Mouse (Mus musculus) macrophage (primary cell): Measurements from ENCODE around the gene Cnnm2. TPM values are rescaled to one million over a fixed set of nuclear protein-coding genes. Genes with fewer than 3 reads are reported as not detected.

Experiments used
- H3K27ac ChIP-seq: fragments of 350-480 bp; formaldehyde crosslinking; 2 replicates; pipeline ENCODE4 v1.9.0; 2021
- H3K36me3 ChIP-seq: fragments of 350-480 bp; formaldehyde crosslinking; 2 replicates; pipeline ENCODE4 v1.9.0; 2021; ENCODE audit errors: inconsistent target
- H3K4me3 ChIP-seq: fragments of 350-480 bp; formaldehyde crosslinking; 2 replicates; pipeline ENCODE4 v1.9.0; 2021; ENCODE audit errors: inconsistent target
- H3K79me2 ChIP-seq: fragments of 350-480 bp; formaldehyde crosslinking; 2 replicates; pipeline ENCODE4 v1.9.0; 2021; ENCODE audit errors: inconsistent target
- WGBS: methylation state at CpG from one replicate; pipeline ENCODE4 v1.1.7; 2026; ENCODE audit warnings: inconsistent platforms; ENCODE audit not compliant: missing documents; 5-methylcytosine and 5-hydroxymethylcytosine counted together
- polyA plus RNA-seq: library from polyadenylated mRNA; stranded (reverse); fragments of 250-400 nt; gene quantifications from 3 replicates; pipeline ENCODE4 v1.2.4, GENCODE M21; 2018; ENCODE audit warnings: inconsistent platforms

Gene Cnnm2
- polyA plus RNA-seq, 1 experiment from 2014 or later, result 11.9 TPM

DNA sequence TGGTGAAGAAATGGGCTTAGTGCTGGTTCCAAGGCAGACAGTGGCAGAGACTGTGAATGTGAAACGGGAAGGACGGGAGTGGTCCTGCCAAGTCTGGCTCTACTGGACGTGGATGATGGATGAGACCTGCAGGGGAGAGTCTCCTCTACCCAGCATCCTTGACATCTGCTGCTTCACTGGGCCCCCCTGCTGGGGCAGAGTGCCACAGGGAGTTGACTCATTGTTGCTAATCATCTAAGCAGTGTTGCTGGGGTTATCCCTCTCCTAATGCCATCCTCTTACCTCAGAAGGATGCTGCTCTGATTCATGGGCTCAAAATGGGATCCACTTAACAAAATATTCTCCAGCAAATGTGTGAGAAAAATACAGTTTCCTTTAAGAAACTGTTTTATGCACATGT is 67.6 kb downstream of the Cnnm2 start:
- H3K79me2 ChIP-seq, result no peaks in the 10 kb centered on the region
- WGBS, result 86% methylated on average over 3 of the region's 3 CpGs
- H3K36me3 ChIP-seq, result no peaks in the 10 kb centered on the region
- H3K27ac ChIP-seq, result no peak overlapping the region
- H3K4me3 ChIP-seq, result no peak overlapping the region

DNA sequence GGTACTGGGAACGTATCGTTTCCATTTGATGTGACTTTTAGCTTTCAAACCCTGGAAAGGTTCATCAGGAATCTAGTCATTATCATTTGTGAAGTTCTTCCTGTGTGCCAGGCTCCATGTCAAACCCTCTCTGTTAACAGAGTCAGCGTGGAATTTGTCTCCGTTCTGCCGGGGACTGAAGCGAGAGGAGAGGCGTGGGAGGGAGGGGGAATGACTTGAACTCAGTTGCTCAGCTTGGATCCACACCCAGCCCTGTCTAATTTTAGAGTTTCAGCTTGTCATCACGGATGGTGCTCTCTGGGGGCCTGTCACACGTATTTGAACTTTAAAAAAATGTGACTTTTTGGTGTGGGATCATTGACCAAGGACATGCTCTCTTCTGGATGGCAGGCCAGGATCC is 70.0 kb downstream of the Cnnm2 start:
- Histone ChIP-seq H3K27ac (no peak overlapping the region), H3K4me3 (no peak overlapping the region), H3K36me3 (no peaks in the 10 kb centered on the region), H3K79me2 (no peaks in the 10 kb centered on the region)
- WGBS, result 96% methylated on average over 9 of the region's 9 CpGs

GRCm38 (mm10) chr19:46834301-46834700 is 72.9 kb downstream of the Cnnm2 start:
- Histone ChIP-seq H3K79me2 (no peaks in the 10 kb centered on the region), H3K36me3 (no peaks in the 10 kb centered on the region), H3K4me3 (no peak overlapping the region), H3K27ac (no peak overlapping the region)
- 86% methylated on average over 5 of the region's 5 CpGs for WGBS

DNA sequence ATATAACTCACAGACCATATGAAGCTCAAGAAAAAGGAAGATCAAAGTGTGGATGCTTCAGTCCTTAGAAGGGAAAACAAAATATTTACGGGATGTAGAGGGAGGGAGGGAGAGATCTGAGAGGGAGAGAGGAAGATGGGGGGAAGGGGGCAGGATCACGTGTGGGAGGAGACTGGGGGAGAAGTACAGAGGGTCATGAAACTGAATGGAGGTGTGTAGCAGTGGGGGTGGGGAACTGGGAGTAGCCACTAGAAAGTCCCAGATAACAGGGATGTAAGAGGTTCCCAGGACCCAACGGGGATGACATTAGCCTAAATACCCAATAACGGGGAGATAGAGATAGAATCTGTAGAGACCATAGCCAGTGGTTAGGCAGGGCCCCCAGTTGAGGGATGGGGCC is 73.9 kb downstream of the Cnnm2 start:
- Histone ChIP-seq H3K79me2 (no peaks in the 10 kb centered on the region), H3K4me3 (no peak overlapping the region), H3K36me3 (no peaks in the 10 kb centered on the region), H3K27ac (no peak overlapping the region)
- 89% methylated on average over 4 of the region's 4 CpGs for WGBS

- WGBS, result 97% methylated on average over 3 of the region's 3 CpGs
Measured at GRCm38 (mm10) chr19:46836085-46836484, 74.7 kb downstream of the Cnnm2 start.

DNA sequence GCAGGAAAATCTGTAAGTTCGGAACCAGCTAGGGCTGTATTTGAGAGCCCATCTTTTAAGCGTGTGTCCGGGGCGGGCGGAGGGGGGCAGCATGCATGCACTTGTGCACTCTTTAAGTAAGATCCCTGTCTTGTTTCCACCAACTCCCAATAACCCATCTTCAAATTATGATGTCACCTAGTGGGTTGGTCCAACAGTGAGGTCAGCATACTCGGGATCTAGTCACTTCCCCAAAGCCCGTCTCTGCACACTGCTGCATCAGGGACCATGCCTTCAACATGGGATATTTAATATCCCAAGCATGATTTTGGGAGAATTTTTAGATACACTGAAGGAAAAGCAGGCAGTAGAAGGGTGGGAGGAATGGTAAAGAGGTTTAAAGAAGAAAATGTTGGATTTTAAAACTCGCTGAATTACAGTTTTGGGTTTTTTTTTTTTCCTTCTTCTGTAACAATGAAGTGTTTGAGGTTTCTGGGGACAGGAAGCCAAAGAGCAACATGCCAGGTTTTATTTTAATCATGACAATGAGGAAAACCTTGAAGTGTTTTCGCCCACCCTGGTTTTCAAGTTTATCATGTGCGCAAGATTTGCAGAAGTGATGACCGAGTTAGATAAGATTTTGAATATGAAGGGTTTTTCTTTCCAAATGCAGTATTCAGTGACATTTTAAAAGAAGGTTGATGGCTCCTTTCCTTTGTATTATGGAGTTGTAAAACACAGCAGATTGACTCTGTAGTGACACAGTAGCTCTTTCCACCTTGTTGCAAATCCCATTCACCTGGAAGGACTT is 76.1 kb downstream of the Cnnm2 start:
- peak overlapping the region; percentile 40 for H3K27ac ChIP-seq
- 39% methylated on average over 10 of the region's 11 CpGs for WGBS

More at GRCm38 (mm10) chr19:46836085-46836484, 74.7 kb downstream of the Cnnm2 start:
- Histone ChIP-seq H3K36me3 (no peaks in the 10 kb centered on the region), H3K4me3 (no peak overlapping the region), H3K27ac (no peak overlapping the region), H3K79me2 (no peaks in the 10 kb centered on the region)

DNA sequence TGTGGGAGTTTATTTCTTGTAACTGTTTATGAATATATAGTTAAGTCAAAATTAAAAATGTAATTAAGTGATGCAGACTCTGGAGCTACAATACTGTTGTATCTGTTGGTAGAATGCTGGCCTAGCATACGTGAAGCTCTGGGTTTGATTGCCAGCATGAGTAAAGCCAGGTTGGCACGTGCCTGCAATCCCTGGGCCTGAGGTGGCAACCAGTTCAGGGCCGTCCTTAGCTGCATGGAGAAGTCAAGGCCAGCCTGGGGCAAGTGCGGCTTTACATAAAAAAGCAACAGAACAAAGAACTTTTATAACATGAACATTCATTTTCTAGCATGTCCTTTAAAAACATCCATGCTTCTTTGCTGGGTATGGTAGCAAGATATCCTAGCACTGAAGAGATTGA is 79.6 kb downstream of the Cnnm2 start:
- Histone ChIP-seq H3K27ac (no peak overlapping the region), H3K36me3 (no peaks in the 10 kb centered on the region), H3K79me2 (no peaks in the 10 kb centered on the region), H3K4me3 (no peak overlapping the region)
- WGBS, result 100% methylated on average over 4 of the region's 4 CpGs

More for the DNA sequence above, 76.1 kb downstream of the Cnnm2 start:
- no peaks in the 10 kb centered on the region for H3K79me2 ChIP-seq
- no peaks in the 10 kb centered on the region for H3K36me3 ChIP-seq
- peak overlapping the region; percentile 4; the same call in 1 of the 2 replicates for H3K4me3 ChIP-seq

GRCm38 (mm10) chr19:46843030-46843429 is 81.6 kb downstream of the Cnnm2 start:
- H3K36me3 ChIP-seq, result no peaks in the 10 kb centered on the region
- H3K4me3 ChIP-seq, result no peak overlapping the region
- H3K27ac ChIP-seq, result no peak overlapping the region
- WGBS, result no CpG with 5 or more reads among the region's 2 CpGs
- H3K79me2 ChIP-seq, result no peaks in the 10 kb centered on the region

- no peak overlapping the region for H3K4me3 ChIP-seq
- H3K27ac ChIP-seq, result no peak overlapping the region
- 98% methylated on average over 7 of the region's 7 CpGs for WGBS
- H3K79me2 ChIP-seq, result no peaks in the 10 kb centered on the region
- H3K36me3 ChIP-seq, result no peaks in the 10 kb centered on the region
Measured at GRCm38 (mm10) chr19:46846056-46846455, 84.7 kb downstream of the Cnnm2 start.

- H3K36me3 ChIP-seq, result no peaks in the 10 kb centered on the region
- H3K4me3 ChIP-seq, result no peak overlapping the region
- 94% methylated on average over 5 of the region's 5 CpGs for WGBS
- no peak overlapping the region for H3K27ac ChIP-seq
- no peaks in the 10 kb centered on the region for H3K79me2 ChIP-seq
Measured at GRCm38 (mm10) chr19:46846459-46846858, 85.1 kb downstream of the Cnnm2 start.

DNA sequence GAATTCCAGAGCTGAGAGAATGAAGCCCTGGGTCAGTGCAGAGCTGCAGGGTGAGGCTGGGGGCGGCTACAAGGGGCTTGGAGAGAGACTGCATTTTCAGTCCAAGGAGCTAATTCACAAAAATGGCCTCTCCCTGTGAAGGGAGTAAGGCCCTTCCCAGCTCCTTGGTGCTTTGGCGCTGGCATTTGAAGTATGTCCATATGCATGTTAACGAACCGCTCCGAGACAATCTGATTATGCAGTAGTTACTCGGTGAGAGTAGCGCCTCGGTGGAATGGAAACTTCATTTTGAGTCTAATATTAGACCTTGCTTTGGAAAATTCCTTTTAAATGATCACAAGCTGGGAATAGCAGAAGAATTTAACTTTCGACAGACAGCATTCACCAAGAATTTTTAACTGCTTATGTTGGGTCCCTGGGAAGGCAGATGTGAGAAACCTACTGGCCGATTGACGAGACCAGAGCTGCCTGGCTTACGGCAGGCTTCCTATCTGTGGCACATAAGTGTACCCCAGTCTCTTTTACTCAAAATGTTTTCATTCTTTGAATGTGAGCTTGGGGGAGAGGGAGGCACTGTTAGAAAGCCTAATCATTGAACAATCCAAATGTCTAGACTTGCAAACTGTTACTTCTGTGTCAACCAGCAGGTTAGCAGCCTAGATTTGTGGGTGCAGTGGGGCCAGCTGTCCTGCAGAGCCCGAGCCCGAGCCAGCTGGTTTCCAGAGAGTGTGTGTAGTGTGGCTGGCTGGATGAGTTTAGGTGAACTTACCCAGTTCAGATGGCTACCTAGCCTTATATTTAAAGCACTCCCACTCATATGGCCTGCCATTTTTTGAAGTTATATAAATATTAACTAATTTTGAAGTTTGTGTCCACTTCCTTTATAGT is 87.2 kb downstream of the Cnnm2 start:
- 96% methylated on average over 14 of the region's 14 CpGs for WGBS
- Histone ChIP-seq H3K36me3 (no peaks in the 10 kb centered on the region), H3K79me2 (no peaks in the 10 kb centered on the region), H3K27ac (no peak overlapping the region), H3K4me3 (no peak overlapping the region)

DNA sequence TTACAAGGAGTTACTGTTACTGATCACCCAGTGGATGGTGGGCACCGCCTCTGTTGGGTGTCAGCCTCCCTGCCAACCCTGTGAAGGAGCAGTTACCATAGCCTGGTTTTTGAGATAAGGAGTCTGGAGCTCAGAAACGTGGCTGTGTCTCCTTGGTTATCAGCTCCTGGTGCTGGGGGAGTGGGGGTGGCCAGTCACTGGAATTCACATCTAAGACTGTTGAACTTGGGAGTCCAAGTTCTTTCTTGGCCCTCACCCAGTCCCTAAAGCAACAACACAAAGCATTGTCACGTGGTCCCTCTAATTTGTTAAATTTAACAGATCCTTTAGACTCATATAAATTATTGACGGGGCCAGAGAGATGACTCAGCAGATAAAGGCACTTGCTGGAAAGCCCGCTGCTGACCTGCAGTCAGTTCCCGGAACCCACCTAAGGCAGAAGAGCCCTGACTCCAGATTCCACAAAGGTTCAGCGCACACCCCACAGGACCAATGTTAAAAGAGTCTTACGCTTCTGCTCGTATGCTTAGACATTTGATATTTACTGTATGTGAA is 88.1 kb downstream of the Cnnm2 start:
- Histone ChIP-seq H3K4me3 (no peak overlapping the region), H3K79me2 (no peaks in the 10 kb centered on the region), H3K27ac (no peak overlapping the region), H3K36me3 (no peaks in the 10 kb centered on the region)
- 90% methylated on average over 9 of the region's 9 CpGs for WGBS

DNA sequence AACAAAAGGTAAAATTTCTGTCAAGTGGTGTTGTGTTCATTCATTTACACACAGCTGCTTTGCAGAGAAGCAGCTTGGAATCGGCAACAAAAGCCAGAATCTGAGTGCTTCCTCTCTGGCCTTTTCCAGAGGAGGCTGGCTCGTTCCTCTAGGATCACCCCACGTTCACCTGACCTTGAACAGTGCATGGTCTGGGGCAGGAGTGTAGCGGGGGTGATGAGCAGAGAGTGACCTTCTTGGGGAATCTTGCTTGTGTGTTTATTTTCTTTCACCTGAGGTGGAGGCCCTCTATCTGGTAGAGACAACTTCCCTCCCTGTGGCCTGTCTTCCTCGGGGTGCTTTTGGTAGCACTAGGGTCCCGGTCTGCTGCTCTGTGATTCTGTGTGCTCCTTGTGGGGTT is 94.8 kb downstream of the Cnnm2 start:
- Histone ChIP-seq H3K79me2 (no peaks in the 10 kb centered on the region), H3K27ac (no peak overlapping the region), H3K36me3 (no peaks in the 10 kb centered on the region), H3K4me3 (no peak overlapping the region)
- 78% methylated on average over 6 of the region's 6 CpGs for WGBS

GRCm38 (mm10) chr19:46856780-46857179 is 95.4 kb downstream of the Cnnm2 start:
- 67% methylated on average over 10 of the region's 10 CpGs for WGBS

More at GRCm38 (mm10) chr19:46856780-46857179, 95.4 kb downstream of the Cnnm2 start:
- Histone ChIP-seq H3K36me3 (no peaks in the 10 kb centered on the region), H3K27ac (no peak overlapping the region), H3K79me2 (no peaks in the 10 kb centered on the region), H3K4me3 (no peak overlapping the region)
